Mouse (Mus musculus) spleen, adult 2 months (tissue): ENCODE measurements at regions not wholly inside any gene's neighbourhood (a gene's known extent, or its start where the extent isn't known, plus 50 kb on each side); places are given as distances from the start of the nearest gene placed in this dataset.

Experiments
- CTCF ChIP-seq: fragments of 200-500 bp; IDR thresholded peaks from 2 replicates; pipeline ENCODE4 v1.5.1; 2011; ENCODE audit warnings: mild to moderate bottlenecking, inconsistent platforms; ENCODE audit not compliant: insufficient read depth, insufficient read length, insufficient replicate concordance; ENCODE audit errors: extremely low read depth
- POLR2A ChIP-seq: fragments of 200-500 bp; IDR thresholded peaks from 2 replicates; pipeline ENCODE4 v1.6.1; 2011; ENCODE audit warnings: low read depth, low read length, inconsistent platforms

GRCm38 (mm10) chr11:16696787-16697186, 55.2 kb upstream of the Egfr start:
- TF ChIP-seq CTCF (no peak), POLR2A (no peak)
